Mouse (Mus musculus): ENCODE results near the gene Dennd1c.

The Dennd1c gene

DNA sequence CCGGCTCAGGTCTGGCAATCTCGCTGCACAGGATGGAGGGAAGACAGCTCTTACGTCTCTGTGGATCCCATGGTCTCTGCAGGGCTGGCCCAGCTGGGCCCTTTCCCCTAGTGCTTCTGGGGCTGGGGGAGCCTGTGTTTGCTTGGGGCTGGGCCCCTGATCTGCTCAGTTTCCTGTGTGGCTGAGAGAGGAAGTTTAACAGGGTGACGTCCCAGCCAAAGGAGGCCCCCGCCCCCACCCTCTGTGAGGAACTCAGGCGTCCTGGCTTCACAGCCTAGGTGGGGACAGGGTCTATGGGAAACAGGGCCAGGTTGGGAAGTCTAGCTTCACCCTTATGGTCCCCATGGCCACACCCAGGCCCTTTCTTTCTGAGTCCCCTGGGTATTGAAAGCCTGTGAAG lies at the start of gene Dennd1c:
Dennd1c (minus strand) TSS at position 179 of the 400 bp plus-strand sequence.
- DNase-seq (ENCODE audit: low read depth, low spot score), result no peak

DNA sequence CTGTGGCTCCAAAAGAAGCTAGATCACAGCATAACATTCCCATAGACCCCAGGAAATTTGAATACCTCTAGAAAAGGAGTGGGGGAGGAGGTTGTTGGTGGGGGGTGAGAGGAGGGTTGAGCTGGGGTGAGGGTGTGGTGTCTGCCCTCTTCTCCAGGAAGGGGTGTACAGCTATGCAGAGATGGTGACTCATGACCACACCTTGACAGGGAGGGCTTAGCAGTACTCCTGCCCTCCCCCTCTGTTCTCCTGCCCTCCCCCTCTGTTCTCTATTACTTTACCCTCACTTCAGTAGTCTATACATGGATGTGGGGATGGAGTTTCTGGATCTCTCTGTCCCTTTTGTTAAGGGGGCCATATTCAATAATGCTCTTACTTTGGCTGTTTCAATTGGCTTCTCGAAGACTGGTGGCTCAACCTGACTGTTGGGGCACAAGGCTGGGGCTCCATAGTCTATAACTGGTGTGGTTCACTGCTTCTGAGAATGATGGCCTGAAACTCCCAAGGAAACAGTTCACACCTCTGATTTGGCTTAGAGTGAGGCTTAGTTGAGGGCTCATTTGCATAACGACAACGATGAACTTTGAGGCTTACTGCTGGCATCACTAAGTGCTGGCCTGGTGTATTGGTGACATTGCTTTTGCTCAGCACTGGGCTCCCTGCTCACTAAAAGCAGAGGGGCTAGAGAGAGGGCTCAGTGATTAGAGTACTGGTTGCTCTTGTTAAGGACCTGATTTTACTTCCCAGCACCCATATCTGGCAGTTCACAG lies 47.7 kb upstream of the Dennd1c start:
- DNase-seq (ENCODE audit: low read depth, low spot score), result no peak

DNA sequence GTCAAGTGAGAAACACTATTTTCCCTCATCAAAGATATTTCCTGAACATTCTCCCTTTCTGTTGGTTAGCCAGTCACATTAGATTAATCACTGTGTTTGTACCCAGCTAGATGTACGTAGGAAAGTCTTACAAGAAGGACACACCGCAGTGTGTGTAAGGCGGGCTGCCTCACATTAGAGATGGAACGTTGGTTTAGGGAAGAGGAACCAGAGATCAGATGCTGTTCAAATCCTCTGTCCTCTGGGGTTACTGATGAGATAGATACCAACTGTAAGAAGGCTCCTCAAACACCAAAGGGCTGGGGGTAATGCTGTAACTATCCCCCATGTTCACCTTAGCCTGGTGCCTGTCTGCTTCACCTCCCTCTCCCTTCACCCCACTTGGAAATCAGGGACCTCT lies 46.5 kb upstream of the Dennd1c start:
- DNase-seq (ENCODE audit: low read depth, low spot score), result no peak

DNA sequence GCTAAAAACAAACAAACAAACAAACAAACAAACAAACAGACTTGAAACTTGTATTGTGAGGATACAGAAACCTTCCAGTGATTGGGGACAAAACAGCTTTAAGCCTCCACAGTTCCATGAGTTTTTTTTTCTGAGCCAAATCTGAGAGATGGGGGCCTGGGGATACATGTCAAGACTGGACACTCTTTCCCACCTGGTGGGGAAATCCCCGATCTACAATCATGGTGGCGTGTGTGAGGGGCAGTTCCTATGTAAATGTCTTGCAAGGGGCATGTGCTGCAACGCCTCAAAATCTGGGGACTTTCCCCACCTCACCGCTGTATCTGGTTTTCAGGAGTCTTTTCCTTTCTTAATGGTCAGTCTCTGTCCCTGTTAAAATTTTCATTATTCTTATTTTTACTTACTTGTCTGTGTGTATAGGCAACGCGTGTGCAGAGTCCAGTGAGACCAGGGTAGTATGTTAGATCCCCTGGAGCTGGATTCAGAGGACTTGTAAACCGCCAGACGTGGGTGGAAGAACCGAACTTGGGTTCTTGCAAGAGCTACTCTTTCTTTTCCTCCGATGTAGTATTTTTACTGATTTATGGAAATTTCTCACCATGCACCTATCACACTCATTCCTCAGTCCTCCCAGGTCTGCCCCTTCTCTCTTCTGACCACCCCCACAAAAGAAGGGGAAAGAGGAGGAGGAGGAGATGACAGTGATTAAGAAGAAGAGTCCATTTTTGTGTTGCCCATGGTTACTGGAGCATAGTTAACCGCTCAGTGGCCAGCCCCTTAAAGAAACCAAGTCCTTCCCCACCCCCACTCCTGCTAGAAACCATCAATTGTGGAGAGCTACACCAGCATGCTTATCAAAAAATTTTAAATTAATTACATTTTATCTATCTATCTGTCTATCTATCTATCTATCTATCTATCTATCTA lies 45.1 kb upstream of the Dennd1c start:
- no peak for DNase-seq (ENCODE audit: low read depth, low spot score)

DNA sequence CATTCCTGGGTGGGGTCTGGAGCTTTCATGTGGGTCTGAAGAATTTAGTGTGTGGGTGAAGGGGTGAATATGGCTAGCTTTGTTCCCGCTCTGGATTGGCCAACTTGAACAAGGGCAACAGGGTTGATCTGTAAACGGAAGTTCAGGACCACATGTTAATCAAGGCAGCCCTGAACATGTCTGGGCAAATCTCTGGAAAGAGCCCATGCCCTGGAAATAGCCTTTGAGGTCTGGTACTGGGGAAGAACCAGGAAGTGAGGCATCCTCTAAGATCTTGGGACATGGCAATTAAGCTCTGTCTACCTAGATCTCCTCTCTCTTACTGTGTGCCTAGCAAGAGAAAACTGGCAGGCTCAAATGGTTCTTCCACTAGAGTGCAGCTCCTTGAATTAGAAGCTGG lies 43.5 kb upstream of the Dennd1c start:
- peak; percentile 51 for DNase-seq (ENCODE audit: low read depth, low spot score)

DNA sequence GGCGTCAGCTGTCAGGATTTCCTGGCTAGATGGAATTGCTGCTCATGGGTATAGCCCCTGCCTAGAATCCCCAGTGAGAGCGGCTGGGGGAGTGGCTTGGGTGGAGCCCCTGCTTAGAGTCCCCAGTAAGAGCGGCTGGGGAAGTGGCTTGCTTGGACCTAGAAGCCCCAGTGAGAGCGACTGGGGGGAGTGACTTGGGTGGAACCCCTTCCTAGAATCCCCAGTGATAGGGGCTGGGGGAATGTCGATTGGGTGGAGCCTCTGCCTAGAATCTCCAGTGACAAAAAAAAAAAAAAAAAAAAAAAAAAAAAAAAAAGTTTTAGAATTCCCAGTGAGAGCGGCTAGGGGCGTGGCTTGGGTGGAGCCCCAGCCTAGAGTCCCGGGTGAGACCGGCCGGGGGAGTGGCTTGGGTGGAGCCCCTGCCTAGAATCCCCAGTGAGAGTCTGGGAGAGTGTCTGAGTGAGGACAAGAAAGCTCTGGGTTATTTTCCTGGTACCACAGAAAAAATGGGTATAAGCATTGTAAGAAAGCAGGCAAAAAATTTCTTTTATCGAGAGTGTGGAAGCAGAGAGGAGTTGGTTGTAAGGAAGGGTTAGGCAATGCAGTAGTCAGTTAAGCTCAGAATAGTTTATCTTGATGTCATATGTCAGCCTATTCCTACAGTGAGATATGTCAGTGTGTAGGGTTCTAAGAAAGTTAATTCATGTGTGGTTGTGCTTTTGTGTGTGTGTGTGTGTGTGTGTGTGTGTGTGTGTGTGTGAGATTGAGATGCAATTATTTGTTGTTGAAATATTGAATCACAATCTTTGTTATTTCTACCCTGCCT lies 40.4 kb upstream of the Dennd1c start:
- DNase-seq (ENCODE audit: low read depth, low spot score), result no peak

DNA sequence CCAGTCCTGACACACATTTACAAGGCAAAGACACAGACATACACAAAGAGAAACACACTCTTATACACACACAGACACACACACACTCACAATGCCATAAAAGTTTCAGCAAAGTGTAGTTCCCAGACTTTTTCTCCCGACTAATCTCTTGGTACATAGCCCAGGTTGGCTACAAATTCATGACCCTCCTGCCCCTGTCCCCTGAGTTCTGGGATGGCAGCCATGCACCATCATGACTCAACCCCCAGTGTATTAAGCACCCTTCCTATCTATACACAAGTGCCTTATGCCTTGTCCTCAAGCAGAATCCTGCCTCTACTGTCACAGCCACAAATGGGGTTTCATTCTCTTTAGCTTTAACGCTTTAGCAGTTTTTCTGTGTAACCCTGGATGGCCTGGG lies 38.5 kb upstream of the Dennd1c start:
- DNase-seq (ENCODE audit: low read depth, low spot score), result peak; percentile 67

DNA sequence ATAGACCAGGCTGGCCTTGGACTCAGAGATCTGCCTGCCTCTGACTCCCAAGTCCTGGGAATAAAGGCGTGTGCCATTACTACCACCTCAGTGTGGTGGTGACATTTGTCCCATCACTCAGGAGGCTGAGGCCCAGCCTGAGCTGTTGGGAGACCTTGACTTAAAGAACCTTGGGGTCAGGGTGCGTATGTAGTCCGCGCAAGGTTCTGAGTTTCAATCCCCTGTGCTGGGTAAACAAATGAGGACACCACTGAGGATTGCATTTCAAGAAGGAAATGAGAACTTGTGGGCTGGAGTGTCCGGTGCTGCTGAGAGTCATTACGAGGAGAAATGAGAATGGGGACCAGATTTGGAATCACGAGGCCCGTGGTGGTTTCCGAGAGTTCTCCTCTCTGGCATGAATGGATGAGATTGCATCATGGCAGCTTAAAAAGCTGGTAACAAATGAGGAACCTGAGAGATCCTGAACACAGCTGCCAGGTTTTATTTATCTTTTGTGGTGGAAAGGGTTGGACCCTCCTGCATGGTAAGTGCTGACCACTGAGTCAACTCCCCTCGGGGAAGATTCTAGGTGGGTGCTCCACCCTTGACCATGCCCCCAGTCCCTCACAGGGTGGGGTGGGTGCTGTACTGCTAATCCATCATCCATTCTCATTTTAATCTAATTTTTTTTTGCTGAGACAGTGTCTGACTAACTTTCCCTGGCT lies 34.6 kb upstream of the Dennd1c start:
- DNase-seq (ENCODE audit: low read depth, low spot score), result no peak

DNA sequence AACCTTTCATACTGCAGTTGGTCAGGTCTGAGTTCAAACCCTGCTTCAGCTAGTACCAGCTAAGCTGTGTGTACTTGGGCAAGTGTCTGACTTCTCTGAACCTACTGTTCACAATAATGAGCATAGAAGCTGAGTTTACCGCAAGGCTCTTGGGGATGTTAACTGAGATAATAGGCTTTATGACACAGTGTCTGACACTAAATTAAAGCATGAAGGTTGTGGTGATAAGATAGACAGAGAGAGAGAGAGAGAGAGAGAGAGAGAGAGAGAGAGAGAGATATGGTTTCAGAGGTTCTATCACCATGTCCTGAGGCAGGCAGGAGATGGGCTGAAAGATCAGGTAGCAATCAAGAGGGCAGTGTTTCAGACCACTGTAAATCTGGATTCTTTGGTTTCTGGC lies 31.7 kb upstream of the Dennd1c start:
- DNase-seq (ENCODE audit: low read depth, low spot score), result no peak

DNA sequence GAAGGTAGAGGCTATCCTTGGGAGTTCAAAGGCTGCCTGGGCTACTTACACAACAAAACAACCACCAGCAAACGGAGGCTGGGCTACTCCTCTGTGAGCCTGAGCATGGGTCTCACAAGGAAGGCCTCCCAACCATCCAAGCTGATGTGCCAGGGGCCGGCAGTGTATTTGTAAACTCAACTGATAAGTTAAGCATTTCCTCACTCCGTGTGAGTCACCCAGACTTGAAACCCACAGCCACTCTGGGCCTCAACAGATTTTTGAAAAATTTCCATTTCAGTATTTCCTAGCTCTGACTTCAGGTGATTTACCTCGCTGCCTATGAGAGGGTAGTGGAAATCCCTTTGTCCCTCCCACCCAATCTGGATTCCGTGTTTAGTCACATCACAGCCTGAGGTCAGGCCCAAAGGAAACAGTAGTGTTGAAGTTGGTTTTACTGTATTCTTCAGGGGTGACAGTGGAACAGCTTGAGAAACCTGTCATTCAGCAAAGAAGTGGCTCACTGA lies 30.4 kb upstream of the Dennd1c start:
- DNase-seq (ENCODE audit: low read depth, low spot score), result peak; percentile 79

DNA sequence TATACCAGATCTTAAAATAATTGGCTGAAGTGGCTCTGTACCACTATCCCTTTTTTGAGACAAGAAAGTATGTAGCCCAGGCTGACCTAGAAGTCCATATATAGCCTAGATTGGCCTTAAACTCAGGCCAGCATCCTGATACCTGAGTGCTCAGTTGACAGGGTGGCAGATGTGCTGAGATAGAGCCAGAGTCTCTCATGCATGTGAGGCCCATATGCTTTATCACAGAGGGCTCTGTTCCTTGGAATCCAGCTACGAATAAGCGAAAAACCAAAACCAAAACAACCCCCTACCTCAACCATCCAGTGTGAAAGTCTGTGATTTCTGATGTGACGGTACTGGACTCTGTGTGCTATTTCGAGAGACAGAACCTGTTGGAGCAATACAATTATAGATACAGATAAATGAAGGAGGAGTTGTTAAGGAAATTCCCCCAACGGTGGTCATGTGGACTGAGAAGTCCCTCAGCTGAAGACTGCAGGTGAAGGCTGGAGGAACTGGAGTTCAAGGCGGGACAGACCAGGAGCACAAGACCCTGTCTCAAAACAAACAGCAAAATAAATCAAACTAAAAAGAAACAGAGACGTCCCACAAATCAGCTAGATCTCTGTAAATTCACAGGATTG lies 29.8 kb upstream of the Dennd1c start:
- DNase-seq (ENCODE audit: low read depth, low spot score), result no peak

DNA sequence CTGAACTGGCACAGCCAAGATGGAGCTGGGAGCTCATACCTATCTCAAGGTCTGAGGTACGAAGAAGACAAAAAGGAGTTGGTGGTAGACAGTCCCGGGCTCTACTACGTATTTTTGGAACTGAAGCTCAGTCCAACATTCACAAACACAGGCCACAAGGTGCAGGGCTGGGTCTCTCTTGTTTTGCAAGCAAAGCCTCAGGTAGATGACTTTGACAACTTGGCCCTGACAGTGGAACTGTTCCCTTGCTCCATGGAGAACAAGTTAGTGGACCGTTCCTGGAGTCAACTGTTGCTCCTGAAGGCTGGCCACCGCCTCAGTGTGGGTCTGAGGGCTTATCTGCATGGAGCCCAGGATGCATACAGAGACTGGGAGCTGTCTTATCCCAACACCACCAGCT lies 28.8 kb upstream of the Dennd1c start:
- no peak for DNase-seq (ENCODE audit: low read depth, low spot score)

DNA sequence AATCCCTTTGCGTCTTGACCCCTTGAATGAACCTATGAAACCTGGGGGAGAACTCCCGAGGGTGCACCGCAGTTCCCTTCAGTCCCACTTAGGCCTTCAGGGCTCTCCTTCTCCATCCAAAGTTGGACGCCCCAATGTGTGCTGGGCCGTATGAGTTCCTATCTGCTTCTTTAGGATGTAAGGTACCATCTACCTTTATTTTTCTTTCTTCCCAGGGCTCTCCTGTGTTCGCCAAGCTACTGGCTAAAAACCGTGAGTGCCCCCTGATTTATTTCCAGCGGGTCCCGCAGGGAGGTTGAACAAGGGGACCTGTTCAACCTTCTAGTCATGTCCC lies 27.7 kb upstream of the Dennd1c start:
- no peak for DNase-seq (ENCODE audit: low read depth, low spot score)

DNA sequence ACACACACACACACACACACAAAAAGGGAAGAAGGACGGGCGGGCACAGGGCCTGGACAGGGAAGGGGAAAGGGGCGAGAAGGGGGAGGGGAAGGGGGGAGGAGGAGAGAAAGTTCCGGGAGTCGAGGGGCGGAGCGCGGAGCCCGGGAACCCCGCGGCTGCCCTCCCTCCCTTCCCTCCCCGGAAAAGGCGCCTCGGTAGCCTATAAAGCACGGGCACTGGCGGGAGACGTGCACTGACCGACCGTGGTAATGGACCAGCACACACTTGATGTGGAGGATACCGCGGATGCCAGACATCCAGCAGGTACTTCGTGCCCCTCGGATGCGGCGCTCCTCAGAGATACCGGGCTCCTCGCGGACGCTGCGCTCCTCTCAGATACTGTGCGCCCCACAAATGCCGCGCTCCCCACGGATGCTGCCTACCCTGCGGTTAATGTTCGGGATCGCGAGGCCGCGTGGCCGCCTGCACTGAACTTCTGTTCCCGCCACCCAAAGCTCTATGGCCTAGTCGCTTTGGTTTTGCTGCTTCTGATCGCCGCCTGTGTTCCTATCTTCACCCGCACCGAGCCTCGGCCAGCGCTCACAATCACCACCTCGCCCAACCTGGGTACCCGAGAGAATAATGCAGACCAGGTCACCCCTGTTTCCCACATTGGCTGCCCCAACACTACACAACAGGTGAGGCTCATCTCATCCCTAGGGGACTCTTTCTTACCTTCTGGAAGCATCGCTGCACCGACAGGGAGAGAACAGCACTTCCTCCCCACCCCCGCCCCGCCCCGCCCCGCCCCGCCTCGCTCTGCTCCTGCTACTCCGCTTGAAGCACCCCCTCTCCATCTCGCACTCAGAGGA lies 27.1 kb upstream of the Dennd1c start, which contains the start of gene Tnfsf9:
Tnfsf9 (plus strand) TSS at position 145 of the 854 bp plus-strand sequence.
- DNase-seq (ENCODE audit: low read depth, low spot score), result peak; percentile 64

DNA sequence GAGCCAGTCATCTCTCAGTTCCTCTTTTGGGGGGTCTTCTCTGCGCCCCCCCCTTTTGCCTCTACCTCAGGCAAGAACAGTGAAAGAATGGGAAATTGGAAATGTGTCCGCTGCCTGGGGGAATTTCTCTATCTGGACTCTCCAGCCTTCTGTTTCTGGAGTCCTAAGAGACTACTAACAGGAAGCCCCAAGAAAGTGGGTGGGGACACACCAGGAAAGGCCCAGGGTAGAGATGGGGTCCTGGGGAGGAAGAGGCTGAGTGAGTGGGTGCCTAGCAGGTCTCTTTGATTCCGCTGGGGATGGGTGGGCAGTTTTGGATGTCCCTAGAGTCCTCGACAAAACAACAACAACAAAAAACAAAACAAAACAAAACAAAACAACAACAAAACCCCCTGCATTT lies 26.2 kb upstream of the Dennd1c start:
- DNase-seq (ENCODE audit: low read depth, low spot score), result peak; percentile 39

DNA sequence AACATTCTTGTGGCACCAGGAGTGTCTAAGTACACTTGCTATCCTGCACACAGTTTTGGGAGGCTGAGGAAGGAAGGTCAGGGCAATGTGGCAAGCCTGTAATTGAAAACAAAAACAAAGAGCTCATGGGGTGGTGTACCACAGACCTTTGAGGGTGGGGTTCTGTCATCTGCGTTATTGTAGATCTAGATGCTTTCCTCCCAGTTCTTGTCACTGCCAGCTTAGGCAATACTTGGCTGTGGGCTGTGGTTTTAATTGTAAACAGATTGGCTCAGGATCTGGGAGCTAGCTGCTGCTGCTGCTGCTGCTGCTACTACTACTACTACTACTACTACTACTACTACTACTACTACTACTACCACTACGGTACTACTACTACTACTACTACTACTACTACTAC lies 24.0 kb upstream of the Dennd1c start:
- DNase-seq (ENCODE audit: low read depth, low spot score), result peak; percentile 76

DNA sequence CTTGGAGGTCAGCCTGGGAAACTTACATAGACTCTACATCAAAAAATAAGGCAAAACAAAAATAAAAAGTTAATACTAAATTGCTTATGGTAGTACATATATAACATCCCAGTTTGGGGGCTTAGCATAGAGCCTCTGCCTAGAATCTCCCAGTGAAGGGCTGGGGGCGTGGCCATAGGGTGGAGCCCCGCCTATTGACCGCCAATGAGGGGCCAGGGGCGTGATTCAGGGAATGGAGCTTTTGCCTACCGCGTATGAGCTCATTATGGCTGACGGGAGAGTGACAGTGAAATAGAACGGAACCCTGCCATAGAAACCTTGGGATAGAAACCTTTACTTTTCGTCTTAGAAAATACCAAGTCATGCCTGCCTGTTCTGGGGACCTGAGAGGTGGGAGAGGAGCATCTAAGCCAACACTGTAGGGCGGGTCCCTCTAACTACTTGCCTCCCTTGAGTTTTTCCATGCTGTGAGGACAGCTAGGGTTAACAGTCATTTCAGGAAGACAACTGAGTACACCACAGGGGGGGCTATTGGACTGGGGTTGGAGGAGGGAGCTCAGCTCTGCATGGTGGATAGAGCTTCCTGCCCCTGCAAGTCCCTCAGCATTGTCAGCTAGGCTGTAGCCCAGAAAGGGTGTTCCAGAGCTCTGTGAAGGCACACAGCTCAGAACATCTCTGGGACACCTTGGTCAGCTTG lies 21.5 kb upstream of the Dennd1c start:
- no peak for DNase-seq (ENCODE audit: low read depth, low spot score)

DNA sequence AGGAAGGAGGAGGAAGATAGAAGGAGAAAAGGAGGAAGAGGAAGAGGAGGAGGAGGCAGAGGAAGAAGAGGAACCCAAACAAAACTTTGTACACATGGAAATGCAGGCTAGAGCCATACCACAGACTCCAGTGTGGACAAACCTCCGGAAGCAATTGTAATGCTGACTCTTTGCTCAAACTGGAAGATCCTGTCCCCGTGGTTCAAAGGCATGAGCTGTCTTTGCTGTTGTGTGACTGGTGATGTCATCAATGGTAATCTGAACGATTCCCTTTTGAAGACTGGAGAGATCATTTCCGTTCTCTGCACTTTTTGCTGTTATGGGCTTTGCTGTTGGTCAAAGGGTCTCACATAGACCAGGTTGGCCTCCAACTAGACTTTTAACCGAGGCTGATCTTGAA lies 20.0 kb upstream of the Dennd1c start:
- no peak for DNase-seq (ENCODE audit: low read depth, low spot score)

DNA sequence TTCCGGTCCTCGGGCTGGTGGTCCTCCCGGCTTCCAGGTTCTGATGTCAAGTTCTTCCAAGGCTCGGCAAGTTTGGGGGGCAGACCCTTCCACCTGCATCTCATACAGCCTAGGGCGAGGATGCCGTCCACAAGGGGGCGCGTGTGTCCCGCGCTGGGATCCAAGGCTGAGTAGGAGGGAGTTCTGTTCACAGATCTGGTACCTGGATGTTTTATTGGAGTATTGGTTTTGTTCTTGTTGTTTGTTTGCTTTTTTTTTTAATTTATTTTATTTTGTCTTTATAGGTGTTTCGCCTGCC lies 18.3 kb upstream of the Dennd1c start:
- peak; percentile 74 for DNase-seq (ENCODE audit: low read depth, low spot score)
